Mouse (Mus musculus): Measurements from ENCODE around the gene Daam1.

Daam1 gene

GRCm38 (mm10) chr12:71932433-71933386, 101.8 kb downstream of the Daam1 start:
- no peak for DNase-seq (ENCODE audit: low spot score in 2 of 2)

- no peak for DNase-seq (ENCODE audit: low spot score in 2 of 2)
Observed at GRCm38 (mm10) chr12:71933989-71934645, 103.2 kb downstream of the Daam1 start.

GRCm38 (mm10) chr12:71936636-71937035, 105.8 kb downstream of the Daam1 start:
- DNase-seq (ENCODE audit: low spot score in 2 of 2) = no peak

- no peak for DNase-seq (ENCODE audit: low spot score in 2 of 2)
Observed at GRCm38 (mm10) chr12:71938513-71938912, 107.6 kb downstream of the Daam1 start.

- DNase-seq (ENCODE audit: low spot score in 2 of 2) = no peak
Observed at GRCm38 (mm10) chr12:71941290-71941689, 110.4 kb downstream of the Daam1 start.

GRCm38 (mm10) chr12:71943112-71943511, 112.2 kb downstream of the Daam1 start:
- DNase-seq (ENCODE audit: low spot score in 2 of 2) = no peak

- DNase-seq (ENCODE audit: low spot score in 2 of 2) = no peak
Observed at GRCm38 (mm10) chr12:71943646-71944045, 112.8 kb downstream of the Daam1 start.

GRCm38 (mm10) chr12:71945844-71946243, 115.0 kb downstream of the Daam1 start:
- DNase-seq (ENCODE audit: low spot score in 2 of 2) = no peak

- DNase-seq (ENCODE audit: low spot score in 2 of 2) = no peak
Observed at GRCm38 (mm10) chr12:71946448-71946847, 115.6 kb downstream of the Daam1 start.

- no peak for DNase-seq (ENCODE audit: low spot score in 2 of 2)
Observed at GRCm38 (mm10) chr12:71948972-71949371, 118.1 kb downstream of the Daam1 start.

GRCm38 (mm10) chr12:71949606-71950005, 118.7 kb downstream of the Daam1 start:
- DNase-seq (ENCODE audit: low spot score in 2 of 2) = no peak

GRCm38 (mm10) chr12:71950095-71950877, 119.4 kb downstream of the Daam1 start:
- no peak for DNase-seq (ENCODE audit: low spot score in 2 of 2)

GRCm38 (mm10) chr12:71954180-71954935, 123.5 kb downstream of the Daam1 start:
- DNase-seq (ENCODE audit: low spot score in 2 of 2) = no peak

- DNase-seq (ENCODE audit: low spot score in 2 of 2) = no peak
Observed at GRCm38 (mm10) chr12:71956980-71957379, 126.1 kb downstream of the Daam1 start.

- DNase-seq (ENCODE audit: low spot score in 2 of 2) = no peak
Observed at GRCm38 (mm10) chr12:71957496-71957895, 126.6 kb downstream of the Daam1 start.

GRCm38 (mm10) chr12:71959351-71959991, 128.6 kb downstream of the Daam1 start:
- no peak for DNase-seq (ENCODE audit: low spot score in 2 of 2)

- no peak for DNase-seq (ENCODE audit: low spot score in 2 of 2)
Observed at GRCm38 (mm10) chr12:71961671-71962070, 130.8 kb downstream of the Daam1 start.

GRCm38 (mm10) chr12:71962616-71963015, 131.7 kb downstream of the Daam1 start:
- no peak for DNase-seq (ENCODE audit: low spot score in 2 of 2)

- DNase-seq (ENCODE audit: low spot score in 2 of 2) = no peak
Observed at GRCm38 (mm10) chr12:71968592-71968991, 137.7 kb downstream of the Daam1 start.

GRCm38 (mm10) chr12:71969022-71969421, 138.1 kb downstream of the Daam1 start:
- no peak for DNase-seq (ENCODE audit: low spot score in 2 of 2)

- no peak for DNase-seq (ENCODE audit: low spot score in 2 of 2)
Observed at GRCm38 (mm10) chr12:71969439-71969838, 138.6 kb downstream of the Daam1 start.
